Mouse (Mus musculus): Measurements from ENCODE around the gene Olfr112. TPM values are rescaled to one million over a fixed set of nuclear protein-coding genes. Genes with fewer than 3 reads are reported as not detected.

Gene Olfr112
- not detected for total RNA-seq (2023)

GRCm38 (mm10) chr17:37569351-37569750 is at the start of gene Olfr112:
Gene Olfr112, minus strand, starts transcription at chr17:37569451.

GRCm38 (mm10) chr17:37592643-37593042 is 23.4 kb upstream of the Olfr112 start, which contains the start of gene Olfr114:
Gene Olfr114, minus strand, starts transcription at chr17:37592743.

GRCm38 (mm10) chr17:37577563-37577962 is 8.3 kb upstream of the Olfr112 start, which contains the start of gene Olfr113:
Gene Olfr113, minus strand, starts transcription at chr17:37577663.

Other genes starting within 250 kb of the Olfr112 start
- gene Olfr103, start 229.8 kb downstream of the Olfr112 start, total RNA-seq (2023): not detected
- not detected for gene Olfr104-ps, start 209.9 kb downstream of the Olfr112 start, total RNA-seq (2023)
- not detected for gene Olfr105-ps, start 190.4 kb downstream of the Olfr112 start, total RNA-seq (2023)
- not detected for gene Olfr106-ps, start 179.1 kb downstream of the Olfr112 start, total RNA-seq (2023)
- not detected for gene Olfr107, start 170.2 kb downstream of the Olfr112 start, total RNA-seq (2023)
- gene Olfr108, start 124.0 kb downstream of the Olfr112 start, total RNA-seq (2023): not detected
- not detected for gene Olfr109, start 110.5 kb downstream of the Olfr112 start, total RNA-seq (2023)
- gene H2-M2, start 85.9 kb downstream of the Olfr112 start, total RNA-seq (2023): 1 to 10 TPM; 7.7 to 9.7 TPM
- under 1 TPM in 1 of 2 experiments, not detected in 1; 0.64 TPM for gene Olfr110, start 77.0 kb downstream of the Olfr112 start, total RNA-seq (2023)
- gene Olfr111, start 61.4 kb downstream of the Olfr112 start, total RNA-seq (2023): 1 to 10 TPM in 1 of 2 experiments, under 1 TPM in 1; 0.68 to 1.2 TPM
- gene Olfr113, start 8.2 kb upstream of the Olfr112 start, total RNA-seq (2023): not detected
- gene Olfr114, start 23.3 kb upstream of the Olfr112 start, total RNA-seq (2023): not detected
- gene Olfr115, start 57.7 kb upstream of the Olfr112 start, total RNA-seq (2023): not detected
- gene Olfr116, start 57.7 kb upstream of the Olfr112 start, total RNA-seq (2023): not detected
- not detected for gene Olfr117, start 94.3 kb upstream of the Olfr112 start, total RNA-seq (2023)
- gene Olfr118, start 97.5 kb upstream of the Olfr112 start, total RNA-seq (2023): not detected
- not detected for gene Olfr119, start 127.1 kb upstream of the Olfr112 start, total RNA-seq (2023)
- gene Olfr120, start 152.4 kb upstream of the Olfr112 start, total RNA-seq (2023): not detected
- gene Olfr121, start 179.4 kb upstream of the Olfr112 start, total RNA-seq (2023): not detected
- gene Olfr122, start 199.2 kb upstream of the Olfr112 start, total RNA-seq (2023): not detected
- gene Olfr123, start 224.1 kb upstream of the Olfr112 start, total RNA-seq (2023): not detected
- not detected for gene Olfr124, start 230.4 kb upstream of the Olfr112 start, total RNA-seq (2023)

Data from monocyte, adult 59 days (primary cell).